Mouse (Mus musculus) gastrocnemius, postnatal 4 days (tissue): ENCODE results near the gene Ces1h. TPM values are rescaled to one million over a fixed set of nuclear protein-coding genes. Genes with fewer than 3 reads are reported as not detected.
"Not testable (repeated sequence)": the region's sequence is repeated elsewhere in the genome, so short reads cannot be mapped to it uniquely, and the experiment has no call there.

ENCODE experiments used
- DNase-seq, 2 experiments: peaks; one replicate each; pipeline ENCODE4 v3.0.0; 2021 to 2022; ENCODE audit warnings: low spot score in 2 of 2, mixed read lengths in 2 of 2
- long read RNA-seq, 2 experiments: library from polyadenylated mRNA; stranded (forward); transcript quantifications; one replicate each; pipeline ENCODE4 v2.0.0; 2021
- total RNA-seq, 2 experiments: library from RNA; stranded (reverse); gene quantifications; 2 replicates each; pipeline ENCODE4 v1.2.3; 2021

The Ces1h gene
- not detected for total RNA-seq
- long read RNA-seq, experiment 1, result 0 reads
- long read RNA-seq, experiment 2, result 0 reads

DNA sequence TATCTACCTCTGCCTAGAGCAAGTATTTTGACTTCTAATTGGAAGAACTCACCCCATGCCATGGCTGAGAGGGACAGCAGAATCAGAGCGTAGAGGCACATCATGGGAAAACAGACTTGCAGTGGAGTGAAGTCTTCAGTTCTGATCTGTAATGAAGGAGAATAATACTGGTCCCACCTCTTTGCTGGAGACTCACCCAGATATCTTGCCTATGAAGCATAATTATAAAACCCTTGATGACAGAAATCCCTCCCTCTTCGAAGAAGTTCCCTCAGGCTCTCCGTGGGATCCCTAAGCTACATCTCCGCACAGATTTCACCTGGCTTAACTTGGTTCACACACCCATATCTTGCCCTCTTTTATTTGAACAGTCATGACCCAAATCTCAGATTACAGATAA, at the start of gene Ces1h:
Ces1h (minus strand) TSS at position 101 of the 400 bp plus-strand sequence.
- no peak for DNase-seq

DNA sequence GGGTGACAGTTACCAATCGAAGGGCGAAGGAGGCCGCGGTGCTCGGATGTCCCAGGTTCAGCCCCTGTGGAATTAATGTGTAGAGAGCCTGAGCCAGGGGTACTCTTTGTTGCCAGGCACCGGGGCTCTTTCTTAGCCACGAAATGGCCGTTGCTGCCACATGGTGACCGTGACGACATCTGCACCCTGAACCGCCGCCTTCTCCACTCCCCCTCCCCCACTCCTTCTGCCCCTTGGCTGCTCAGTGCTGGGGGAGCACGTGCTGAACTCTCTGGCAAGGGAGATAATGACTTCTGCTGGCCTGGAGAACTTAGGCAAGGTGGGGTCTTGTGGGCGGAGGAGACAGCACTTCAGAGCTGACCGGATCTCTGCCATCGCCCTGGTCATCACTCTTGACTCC, 47.7 kb upstream of the Ces1h start:
- no peak for DNase-seq

DNA sequence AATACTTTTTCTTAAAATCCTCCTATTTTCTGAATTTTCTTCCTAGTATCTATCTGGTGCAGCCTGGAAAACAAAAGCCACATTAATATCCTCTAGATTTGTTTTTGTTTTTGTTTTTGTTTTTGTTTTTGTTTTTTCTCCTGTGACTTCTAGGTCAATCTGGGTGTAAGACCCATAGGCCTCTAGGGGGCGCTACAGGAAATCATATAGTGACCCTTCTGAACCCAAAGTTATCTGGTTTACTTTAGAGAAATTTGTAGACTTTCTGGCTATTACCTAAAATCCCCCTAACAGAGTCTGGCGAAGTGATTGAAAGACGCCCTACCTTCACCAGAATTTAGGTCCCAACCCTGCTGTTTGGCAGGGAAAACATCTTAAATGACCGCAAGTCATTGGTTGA, 35.9 kb upstream of the Ces1h start:
- DNase-seq, result no peak

DNA sequence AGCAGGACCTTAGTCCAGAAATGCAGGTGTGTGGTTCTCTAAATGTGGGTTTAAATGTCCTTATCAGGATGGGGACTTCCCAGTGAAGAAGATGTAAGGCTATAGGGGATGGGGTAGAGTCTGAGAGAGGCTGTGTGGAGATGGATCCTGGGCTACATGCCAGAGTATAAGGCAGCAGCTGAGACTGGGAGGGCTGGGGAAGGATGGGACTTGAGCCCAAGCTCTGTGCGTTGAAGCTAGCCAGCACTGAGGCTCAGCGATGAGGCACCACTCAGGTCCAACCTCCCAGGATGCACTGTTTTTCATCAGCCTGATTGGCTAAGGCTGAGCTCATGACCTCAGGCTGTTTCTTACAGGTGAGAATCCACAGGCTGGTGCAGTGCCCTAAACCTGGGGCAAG, 29.3 kb upstream of the Ces1h start:
- DNase-seq, result no peak

DNA sequence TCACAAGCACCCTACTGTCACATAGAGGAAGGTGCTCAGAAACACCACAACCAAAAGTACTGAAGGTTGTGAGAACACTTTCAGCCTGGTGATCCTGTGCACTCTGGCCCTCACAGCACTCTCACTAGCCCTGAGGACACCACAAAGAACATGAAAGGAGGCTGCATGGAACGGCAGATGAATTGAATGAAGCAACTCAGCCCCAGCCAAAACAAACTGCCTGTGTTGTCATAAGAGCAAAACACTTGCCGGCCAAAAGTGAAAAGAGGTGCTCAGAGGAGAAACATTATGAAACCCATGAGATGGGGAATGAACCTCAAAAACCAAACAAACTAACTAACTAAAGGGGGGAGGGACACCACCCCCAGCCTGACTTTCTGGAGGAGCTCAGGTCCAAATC, 20.2 kb upstream of the Ces1h start:
- no peak for DNase-seq

DNA sequence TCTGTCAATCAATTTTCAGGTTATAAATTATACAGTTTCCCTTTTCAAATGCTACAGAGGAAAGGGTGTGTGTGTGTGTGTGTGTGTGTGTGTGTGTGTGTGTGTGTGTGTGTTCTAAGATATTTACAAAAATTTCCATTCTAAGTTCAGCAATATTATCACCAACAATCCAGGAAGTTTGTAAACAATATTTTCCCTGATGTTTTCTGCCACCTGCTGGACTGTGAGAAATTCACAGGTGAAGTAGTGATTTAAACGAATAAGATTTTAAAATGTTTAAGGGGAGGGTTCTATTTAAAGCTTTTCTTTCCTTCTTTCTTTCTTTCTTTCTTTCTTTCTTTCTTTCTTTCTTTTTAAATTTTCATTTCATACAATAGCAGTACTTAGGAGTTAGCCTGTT, 18.5 kb upstream of the Ces1h start:
- DNase-seq, result no peak

DNA sequence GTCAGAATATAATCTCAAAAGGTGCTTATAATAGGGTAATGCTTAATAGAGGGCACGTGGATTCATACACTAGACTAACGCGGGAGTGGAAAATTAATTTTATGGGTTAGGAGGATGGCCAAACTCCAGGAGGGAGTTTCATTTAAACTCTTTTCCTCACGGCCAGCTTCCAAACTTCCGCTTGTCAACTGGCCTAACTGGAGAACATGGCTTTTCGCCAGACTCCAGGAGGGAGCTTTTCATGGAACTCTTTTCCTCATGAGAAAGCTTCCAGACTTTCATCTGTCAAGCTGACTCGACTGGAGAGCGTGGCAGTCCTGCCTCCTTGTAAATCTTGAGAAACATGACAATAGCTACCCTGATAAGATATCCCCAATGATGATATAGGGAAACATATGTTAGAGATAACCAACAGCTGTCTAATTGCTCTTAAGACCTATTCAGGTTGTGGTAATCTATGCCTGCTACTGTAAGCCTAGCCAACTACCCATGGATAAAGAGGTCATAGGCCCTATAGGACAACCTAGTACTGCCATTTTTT, 14.6 kb upstream of the Ces1h start:
- DNase-seq, result not testable (repeated sequence)

DNA sequence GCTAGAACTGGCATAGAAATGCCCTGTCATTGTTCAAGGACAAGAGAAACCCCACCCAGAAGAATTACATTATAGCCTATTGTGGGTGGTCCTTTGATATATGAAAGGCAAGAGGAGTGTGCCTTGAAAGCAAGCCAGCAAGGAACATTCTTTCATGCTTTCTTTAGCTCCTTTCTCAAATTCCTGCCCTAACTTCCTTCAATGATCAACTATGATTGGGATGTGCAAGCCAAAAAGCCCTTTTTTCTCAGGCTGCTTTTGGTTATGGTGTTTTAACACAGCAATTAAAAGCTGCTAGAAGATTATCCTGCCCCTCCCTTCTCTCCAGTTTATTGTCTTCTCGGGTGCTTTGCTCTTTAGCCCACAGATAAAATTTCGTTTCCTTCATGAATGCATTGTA, 10.0 kb downstream of the Ces1h start:
- DNase-seq, result no peak

DNA sequence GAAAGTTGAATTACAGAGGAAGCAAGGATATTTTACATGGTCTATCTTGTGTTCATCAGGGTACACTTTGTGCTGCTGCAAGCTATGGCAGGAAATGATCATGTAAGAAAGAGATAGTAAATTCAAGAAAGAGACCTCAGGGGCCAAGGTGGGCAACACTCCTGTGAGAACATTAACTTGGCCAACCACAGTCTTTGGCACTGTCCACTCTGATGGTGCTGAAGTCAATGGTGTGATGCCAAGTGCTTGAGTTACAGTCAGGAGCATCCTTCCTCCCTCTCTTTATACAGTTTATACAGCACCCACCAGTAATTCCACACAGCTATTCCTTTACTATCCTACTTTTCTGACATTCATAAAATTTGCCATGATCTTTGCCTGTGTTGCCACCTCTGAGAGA, 19.4 kb downstream of the Ces1h start:
- DNase-seq, result no peak

DNA sequence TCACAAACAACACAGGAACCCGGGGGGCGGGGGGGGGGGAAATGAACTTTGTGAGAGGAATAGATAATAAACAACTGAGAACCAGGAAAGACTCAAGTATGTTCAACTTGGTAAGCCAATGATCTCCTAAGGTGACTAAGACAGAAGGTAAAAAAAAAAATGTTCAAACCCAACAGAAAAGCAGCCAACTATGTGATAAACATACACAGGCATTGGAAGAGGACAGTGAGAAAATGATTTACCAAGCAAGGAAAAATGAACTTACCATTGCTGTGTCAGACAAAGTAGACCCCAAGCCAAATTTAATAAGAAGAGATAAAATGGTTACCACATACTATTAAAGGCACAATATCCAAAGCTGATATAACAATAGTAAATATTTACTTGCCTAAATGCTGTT, 40.0 kb downstream of the Ces1h start:
- DNase-seq, result no peak

DNA sequence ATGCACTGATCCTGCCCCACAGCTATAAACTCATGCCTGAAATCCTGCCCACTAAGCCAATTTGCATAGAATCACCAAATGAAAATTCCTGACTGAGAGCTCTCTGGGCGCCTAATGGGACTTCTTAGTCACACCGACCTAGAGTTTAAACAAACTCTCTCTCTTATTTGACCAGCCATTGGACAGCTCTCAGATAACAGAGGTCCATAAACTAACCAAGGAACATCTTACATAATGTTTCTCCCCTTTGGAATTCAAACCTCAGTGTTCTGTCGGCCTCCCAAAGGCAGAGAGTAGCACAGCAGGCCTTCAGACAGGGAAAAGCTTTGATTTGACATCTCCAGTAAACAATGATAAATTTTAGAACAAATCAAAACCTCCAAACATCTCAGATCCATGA, 42.3 kb downstream of the Ces1h start, which contains the start of gene Ces1g:
Ces1g (minus strand) TSS at position 102 of the 400 bp plus-strand sequence.
- DNase-seq, result no peak

DNA sequence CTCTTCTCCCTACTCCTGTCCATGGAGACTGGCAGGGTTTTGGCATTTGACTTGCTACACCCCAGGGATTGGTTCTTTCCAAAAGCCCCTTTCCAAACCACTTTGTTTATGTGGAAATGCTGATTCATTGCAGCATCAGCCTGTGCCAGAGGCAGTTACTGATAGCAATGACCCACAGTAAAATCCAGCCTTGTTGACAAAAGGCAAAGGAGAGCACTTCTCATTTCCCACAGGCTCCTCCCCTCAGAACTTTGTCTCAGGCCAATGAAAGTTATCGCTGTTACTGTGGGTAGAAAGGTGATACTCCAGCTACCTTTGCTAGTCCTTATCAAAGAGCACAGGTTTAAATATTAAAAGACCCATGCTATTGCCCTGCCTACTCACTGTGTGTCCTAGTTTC, 46.8 kb downstream of the Ces1h start:
- no peak for DNase-seq

DNA sequence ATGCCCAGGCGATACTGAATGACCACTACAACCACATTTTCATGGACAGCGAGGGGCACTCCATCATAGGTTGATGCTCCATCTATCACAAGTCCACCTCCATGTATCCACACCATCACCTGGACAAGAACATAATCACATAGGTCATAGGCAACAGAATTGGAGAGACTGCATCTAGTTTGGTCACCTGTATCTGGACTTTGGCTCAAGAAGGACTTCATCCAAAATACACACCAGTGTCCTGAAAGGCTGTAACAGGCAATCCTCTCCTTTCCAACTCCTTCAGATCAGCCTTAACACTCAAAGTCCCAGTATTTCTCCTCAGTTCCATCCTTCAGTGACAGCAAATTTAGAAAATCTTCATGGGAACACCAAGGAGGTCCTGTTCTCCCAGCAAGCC, 48.4 kb downstream of the Ces1h start:
- no peak for DNase-seq

DNA sequence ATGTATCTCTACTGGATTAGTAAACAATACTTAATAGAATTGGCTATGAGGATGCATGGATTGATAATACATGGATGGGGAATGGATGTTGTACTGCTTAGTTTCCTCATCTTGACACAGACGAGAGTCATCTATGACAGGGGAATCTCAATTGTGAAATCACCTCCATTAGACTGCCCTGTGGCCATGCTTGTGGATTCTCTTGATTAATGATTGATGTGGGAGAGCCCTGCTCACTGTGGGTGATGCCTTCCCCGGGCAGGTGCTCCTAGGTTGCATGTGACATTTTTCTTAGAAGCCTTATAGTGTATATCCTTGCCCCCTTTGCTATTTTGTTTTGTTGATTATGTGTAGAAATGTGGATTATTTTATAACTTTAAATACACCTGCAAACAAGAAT, 54.4 kb downstream of the Ces1h start:
- DNase-seq, result no peak

DNA sequence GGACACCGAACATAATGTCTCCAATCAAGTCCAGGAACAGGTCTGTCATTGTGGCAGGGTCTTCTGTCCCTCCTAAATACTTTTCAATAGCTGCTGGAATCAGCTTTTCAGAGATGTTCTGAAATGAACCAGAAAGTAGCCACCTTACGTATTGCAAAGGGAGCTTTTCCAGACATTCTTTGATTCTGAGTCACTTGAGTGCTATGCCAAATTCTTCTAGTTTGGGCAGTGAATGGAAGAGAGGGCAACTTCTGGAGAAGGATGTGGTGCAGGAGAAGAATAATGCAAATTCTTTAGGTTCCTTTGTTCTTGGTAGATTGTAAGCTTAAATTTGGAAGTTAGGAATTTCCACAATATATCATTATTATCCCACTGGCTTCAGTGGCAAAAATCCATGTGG, 62.5 kb downstream of the Ces1h start:
- no peak for DNase-seq

DNA sequence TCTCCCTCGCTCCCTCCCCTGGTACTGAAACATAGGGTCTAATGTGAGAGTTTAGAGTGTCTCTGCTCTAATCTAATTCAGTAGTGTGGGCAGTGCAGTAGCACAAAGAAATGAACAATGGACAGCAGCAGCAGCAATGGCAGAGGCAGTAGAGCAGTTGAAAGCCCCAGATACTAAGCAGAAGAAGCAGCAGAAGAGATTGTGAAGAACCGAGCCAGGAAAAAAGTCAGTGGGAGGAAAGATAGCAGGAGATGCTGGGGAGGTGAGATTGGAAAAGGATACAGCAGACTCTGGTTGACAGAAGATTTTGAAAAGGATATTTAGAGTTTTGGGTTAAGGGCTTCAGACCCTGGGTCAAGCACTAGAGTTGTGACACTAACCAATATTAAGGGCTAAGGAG, 64.0 kb downstream of the Ces1h start:
- DNase-seq, result no peak

Other genes with a start within 250 kb of the Ces1h start
- 1 to 10 TPM in 1 of 2 experiments, under 1 TPM in 1; 0.15 to 1.2 TPM for gene Ces1c, start 248.4 kb downstream of the Ces1h start, total RNA-seq
- gene Ces1d, start 181.9 kb downstream of the Ces1h start, total RNA-seq, result 1 to 10 TPM; 1.7 to 1.9 TPM
- gene Ces1e, start 150.1 kb downstream of the Ces1h start, total RNA-seq, result under 1 TPM in 1 of 2 experiments, not detected in 1; 0.18 TPM
- gene Ces1f, start 100.0 kb downstream of the Ces1h start, total RNA-seq, result under 1 TPM; 0.23 to 0.32 TPM
- gene Ces1g, start 42.4 kb downstream of the Ces1h start, total RNA-seq, result under 1 TPM in 1 of 2 experiments, not detected in 1; 0.10 TPM
- 1 to 10 TPM in 1 of 2 experiments, under 1 TPM in 1; 0.74 to 1.2 TPM for gene Ces5a, start 156.1 kb upstream of the Ces1h start, total RNA-seq